In genomic region chr6:8802561-8803150, GRCm38 (mm10) we compare ENCODE assay signal across 25 mouse cellular contexts. TPM values are rescaled to one million over a fixed set of nuclear protein-coding genes. Genes with fewer than 3 reads are reported as not detected.
DNase-seq lines count a peak whose midpoint lies in the region; ATAC-seq and TF ChIP-seq lines count a peak whose summit lies in the region.
"Had no signal": no experiment of that assay in that cellular context is flagged by ENCODE, and none has a peak within 500 bp of the region (broad histone marks: within the 10 kb centered on the region; RNA-seq: fewer than 3 reads in every experiment).

No protein-coding gene starts in this region.

- no peaks in the 10 kb centered on the region for H3K9me3 ChIP-seq in kidney, embryonic 15.5 days (replicated peaks)
- H3K9me3 ChIP-seq in intestine, embryonic 16.5 days (ENCODE audit: control insufficient read depth, low read length) = no peaks in the 10 kb centered on the region
- H3K9me3 ChIP-seq: embryonic facial prominence, embryonic 12.5 days; forebrain, embryonic 13.5 days; heart, embryonic 15.5 days; hindbrain, embryonic 13.5 days; limb, embryonic 12.5 days; megakaryocyte, embryonic 14.5 days; midbrain, embryonic 13.5 days; neural tube, embryonic 12.5 days had no signal

- H3K9ac ChIP-seq in kidney, embryonic 15.5 days = no peak overlapping the region
- H3K9ac ChIP-seq in intestine, embryonic 16.5 days (ENCODE audit: low read depth, low read length) = no peak overlapping the region
- H3K9ac ChIP-seq: embryonic facial prominence, embryonic 12.5 days; forebrain, embryonic 13.5 days; heart, embryonic 15.5 days; hindbrain, embryonic 13.5 days; limb, embryonic 12.5 days; liver, postnatal 0 days; midbrain, embryonic 13.5 days; neural tube, embryonic 12.5 days had no signal

- H3K27me3 ChIP-seq in kidney, embryonic 15.5 days = no peaks in the 10 kb centered on the region
- H3K27me3 ChIP-seq in myocyte (ENCODE audit: control insufficient read depth, insufficient read depth, insufficient read length) = no peaks in the 10 kb centered on the region
- no peaks in the 10 kb centered on the region for H3K27me3 ChIP-seq in intestine, embryonic 16.5 days (replicated peaks; ENCODE audit: control insufficient read depth, insufficient read depth, low read length)
- H3K27me3 ChIP-seq: embryonic facial prominence, embryonic 12.5 days; forebrain, embryonic 13.5 days; heart, embryonic 15.5 days; hindbrain, embryonic 13.5 days; limb, embryonic 12.5 days; megakaryocyte, embryonic 14.5 days; midbrain, embryonic 13.5 days; neural tube, embryonic 12.5 days had no signal

- WGBS in kidney, embryonic 15.5 days = 31% methylated on average over 3 of the region's 3 CpGs
- WGBS in intestine, embryonic 16.5 days = 57% methylated on average over 3 of the region's 3 CpGs

- H3K36me3 ChIP-seq in kidney, embryonic 15.5 days = no peaks in the 10 kb centered on the region
- no peaks in the 10 kb centered on the region for H3K36me3 ChIP-seq in myocyte (ENCODE audit: control insufficient read depth, insufficient read depth)
- no peaks in the 10 kb centered on the region for H3K36me3 ChIP-seq in intestine, embryonic 16.5 days (ENCODE audit: control insufficient read depth, insufficient read depth, low read length)
- H3K36me3 ChIP-seq: embryonic facial prominence, embryonic 12.5 days; heart, embryonic 15.5 days; hindbrain, embryonic 13.5 days; limb, embryonic 12.5 days; midbrain, embryonic 13.5 days; neural tube, embryonic 12.5 days had no signal

- no peaks in the 10 kb centered on the region for H3K79me2 ChIP-seq in myocyte (ENCODE audit: control insufficient read depth, insufficient read depth)

- TF ChIP-seq POLR2A in myocyte (IDR thresholded peaks at IDR 0.05; ENCODE audit: insufficient read length, low read depth) = no peak

- no peak overlapping the region for H3K4me2 ChIP-seq in kidney, embryonic 15.5 days
- H3K4me2 ChIP-seq in myocyte (ENCODE audit: low read depth) = peak overlapping the region; percentile 40
- no peak overlapping the region for H3K4me2 ChIP-seq in intestine, embryonic 16.5 days (ENCODE audit: low read depth, low read length)
- H3K4me2 ChIP-seq: embryonic facial prominence, embryonic 12.5 days; forebrain, embryonic 13.5 days; heart, embryonic 15.5 days; hindbrain, embryonic 13.5 days; limb, embryonic 12.5 days; liver, embryonic 11.5 days; midbrain, embryonic 13.5 days; neural tube, embryonic 12.5 days had no signal

- no peak overlapping the region for H3ac ChIP-seq in myocyte (ENCODE audit: control insufficient read depth, insufficient read length)

- ATAC-seq in kidney, embryonic 15.5 days (replicated peaks; ENCODE audit: low FRiP score) = 0 out of 2 replicates have a peak, but pooled peaks have one; percentile 25
- ATAC-seq in intestine, embryonic 16.5 days = no peak
- ATAC-seq: forebrain, embryonic 13.5 days; liver, postnatal 0 days; midbrain, embryonic 13.5 days had no signal

- no peak overlapping the region for H3K4me3 ChIP-seq in kidney, embryonic 15.5 days (replicated peaks)
- no peak overlapping the region for H3K4me3 ChIP-seq in myocyte
- no peak overlapping the region for H3K4me3 ChIP-seq in intestine, embryonic 16.5 days (ENCODE audit: low read length)
- H3K4me3 ChIP-seq: embryonic facial prominence, embryonic 12.5 days; forebrain, embryonic 13.5 days; gastrocnemius, adult 2 months; heart, embryonic 15.5 days; hindbrain, embryonic 13.5 days; limb, embryonic 12.5 days; megakaryocyte, embryonic 14.5 days; midbrain, embryonic 13.5 days; neural tube, embryonic 12.5 days had no signal

- no peaks in the 10 kb centered on the region for H3K4me1 ChIP-seq in kidney, embryonic 15.5 days
- no peaks in the 10 kb centered on the region for H3K4me1 ChIP-seq in intestine, embryonic 16.5 days (ENCODE audit: control insufficient read depth, insufficient read depth, low read length)
- H3K4me1 ChIP-seq: embryonic facial prominence, embryonic 12.5 days; forebrain, embryonic 13.5 days; heart, embryonic 15.5 days; hindbrain, embryonic 13.5 days; limb, embryonic 12.5 days; midbrain, embryonic 13.5 days; neural tube, embryonic 12.5 days had no signal

- DNase-seq in kidney, adult 8-10 months = no peak
- peak; percentile 6 for DNase-seq in ovary, adult 18-20 months (ENCODE audit: low spot score)
- DNase-seq in ovary, postnatal 14 days (ENCODE audit: low spot score) = no peak
- peak; percentile 61 for DNase-seq in adrenal gland, postnatal 10 days
- DNase-seq in neural tube, embryonic 10.5 days (ENCODE audit: extremely low spot score, low spot score) = no peak
- DNase-seq: cerebellum, adult 11 months; cerebellum, postnatal 10 days; gastrocnemius, adult 2 months; heart, postnatal 36 days; kidney, postnatal 14 days; liver, postnatal 0 days; right cerebral cortex, postnatal 4 days; thymus, postnatal 25 days had no signal

- H3K27ac ChIP-seq in kidney, embryonic 15.5 days = no peak overlapping the region
- no peak overlapping the region for H3K27ac ChIP-seq in intestine, embryonic 16.5 days (ENCODE audit: low read length)
- H3K27ac ChIP-seq: embryonic facial prominence, embryonic 12.5 days; forebrain, embryonic 13.5 days; gastrocnemius, adult 2 months; heart, embryonic 15.5 days; hindbrain, embryonic 13.5 days; limb, embryonic 12.5 days; midbrain, embryonic 13.5 days; neural tube, embryonic 12.5 days had no signal

TF ChIP-seq in myocyte, 11 proteins besides CTCF, POLR2A, EP300 and RAD21:
- TF ChIP-seq CEBPB (IDR thresholded peaks at IDR 0.05; ENCODE audit: insufficient read depth, poor library complexity, severe bottlenecking) = peak; percentile 53; the same call in 1 of the 2 replicates
- TF ChIP-seq SRF (IDR thresholded peaks at IDR 0.05; ENCODE audit: control insufficient read depth, insufficient read length, low read depth) = no peak

RNA-seq across cellular contexts. Expression of gene Ica1, which starts 24.4 kb away (rescaled TPM):
- 27.9 and 28.1 TPM in 2 replicates for polyA plus RNA-seq in kidney, embryonic 15.5 days (2015; fragmentation: Nextera tagmentation; extraction: Ambion mirVana)
- total RNA-seq in adrenal gland, postnatal 10 days (2021) = 10 to 100 TPM; 17.5 to 25.5 TPM
- polyA plus RNA-seq in myocyte (2012; fragmentation: generic; extraction: Trizol) = 6.0 TPM
- polyA plus RNA-seq in intestine, embryonic 16.5 days (2015; fragmentation: Nextera tagmentation; extraction: Ambion mirVana) = 18.9 and 19.2 TPM in 2 replicates

Comparison
In these comparisons a context has a peak if more than half of its experiments do, and no peak if none do; other contexts are left out.
1. DNase-seq: peak in ovary, adult 18-20 months (single experiment) and adrenal gland, postnatal 10 days (single experiment); none in kidney, adult 8-10 months (0 of 2), ovary, postnatal 14 days (single experiment) and neural tube, embryonic 10.5 days (single experiment).